28 mouse cellular contexts compared by ENCODE assay signal in genomic region chr8:80682594-80682993, GRCm38 (mm10). TPM values are rescaled to one million over a fixed set of nuclear protein-coding genes. Genes with fewer than 3 reads are reported as not detected.
A peak's percentile ranks its signal among the peaks of the same experiment; 100 is the strongest.
DNase-seq lines count a peak whose midpoint lies in the region; ATAC-seq and TF ChIP-seq lines count a peak whose summit lies in the region.
"Had no signal": no experiment of that assay in that cellular context is flagged by ENCODE, and none has a peak within 500 bp of the region (broad histone marks: within the 10 kb centered on the region; RNA-seq: fewer than 3 reads in every experiment).

No protein-coding gene starts in this region.

- no peaks in the 10 kb centered on the region for H3K79me2 ChIP-seq in heart, adult 2 months (replicated peaks; ENCODE audit: control insufficient read depth, insufficient read depth, low read length)

- peaks cover 19% of the 10 kb centered on the region for H3K4me1 ChIP-seq in liver, embryonic 11.5 days (replicated peaks; ENCODE audit: control insufficient read depth, insufficient read depth, low read length)
- peaks cover 13 to 28% of the 10 kb centered on the region in 2 experiments for H3K4me1 ChIP-seq in liver, embryonic 14.5 days (replicated peaks; ENCODE audit: control insufficient read depth in 2 of 2, insufficient read depth in 2 of 2, low read length in 1 of 2)
- no peaks in the 10 kb centered on the region for H3K4me1 ChIP-seq in cerebellum, adult 2 months (ENCODE audit: control insufficient read depth, insufficient read depth, low read length)
- H3K4me1 ChIP-seq in heart, adult 2 months (ENCODE audit: control insufficient read depth, insufficient read depth, low read length): no peaks in the 10 kb centered on the region
- H3K4me1 ChIP-seq: embryonic facial prominence, embryonic 12.5 days; forebrain, embryonic 12.5 days; hindbrain, embryonic 13.5 days had no signal

- no peaks in the 10 kb centered on the region for H3K27me3 ChIP-seq in liver, embryonic 11.5 days (replicated peaks; ENCODE audit: control insufficient read depth, insufficient read depth, low read length)
- H3K27me3 ChIP-seq in liver, embryonic 14.5 days (ENCODE audit: control insufficient read depth, insufficient read depth, low read length): no peaks in the 10 kb centered on the region
- H3K27me3 ChIP-seq in cerebellum, adult 2 months (ENCODE audit: control insufficient read depth, insufficient read depth, low read length): no peaks in the 10 kb centered on the region
- H3K27me3 ChIP-seq in heart, adult 2 months (ENCODE audit: control insufficient read depth, insufficient read depth, low read length): no peaks in the 10 kb centered on the region
- H3K27me3 ChIP-seq: embryonic facial prominence, embryonic 12.5 days; forebrain, embryonic 12.5 days; hindbrain, embryonic 13.5 days had no signal

- TF ChIP-seq CTCF in liver, embryonic 14.5 days (IDR thresholded peaks at IDR 0.05; ENCODE audit: low read depth): no peak; the same call in 1 of the 2 replicates
- TF ChIP-seq CTCF in cerebellum, adult 2 months (IDR thresholded peaks at IDR 0.05; ENCODE audit: borderline replicate concordance, insufficient read depth, low read depth, low read length): no peak
- no peak for TF ChIP-seq CTCF in heart, adult 2 months (IDR thresholded peaks at IDR 0.05)

- H3K36me3 ChIP-seq in liver, embryonic 11.5 days (ENCODE audit: control insufficient read depth, insufficient read depth, low read length): no peaks in the 10 kb centered on the region
- no peaks in the 10 kb centered on the region for H3K36me3 ChIP-seq in liver, embryonic 14.5 days (replicated peaks; ENCODE audit: control insufficient read depth, insufficient read depth, low read depth)
- no peaks in the 10 kb centered on the region for H3K36me3 ChIP-seq in heart, adult 2 months (ENCODE audit: control insufficient read depth, insufficient read depth, low read length)
- H3K36me3 ChIP-seq: embryonic facial prominence, embryonic 12.5 days; forebrain, embryonic 12.5 days; G1E; hindbrain, embryonic 13.5 days had no signal

- TF ChIP-seq EP300 in liver, embryonic 14.5 days (IDR thresholded peaks at IDR 0.05; ENCODE audit: low read depth): peak; percentile 33; the same call in 1 of the 2 replicates
- no peak for TF ChIP-seq EP300 in heart, adult 2 months (IDR thresholded peaks at IDR 0.05; ENCODE audit: insufficient read depth, low read depth, low read length)

- WGBS in liver, embryonic 11.5 days: 54% methylated on average over 5 of the region's 5 CpGs
- WGBS in liver, embryonic 14.5 days (ENCODE audit: insufficient replicate concordance): 41% methylated on average over 5 of the region's 5 CpGs
- WGBS in cerebellum, adult 2 months: 44% methylated on average over 5 of the region's 5 CpGs
- WGBS in heart, adult 2 months: 75% methylated on average over 5 of the region's 5 CpGs

- no peak overlapping the region for H3K4me3 ChIP-seq in liver, embryonic 11.5 days (ENCODE audit: low read depth, low read length)
- H3K4me3 ChIP-seq in liver, embryonic 14.5 days (ENCODE audit: insufficient read depth in 1 of 2, low read depth in 2 of 2, low read length in 2 of 2): no peak overlapping the region
- no peak overlapping the region for H3K4me3 ChIP-seq in cerebellum, adult 2 months (replicated peaks; ENCODE audit: insufficient read depth, low read depth, low read length)
- H3K4me3 ChIP-seq in heart, adult 2 months: no peak overlapping the region
- H3K4me3 ChIP-seq: embryonic facial prominence, embryonic 12.5 days; forebrain, embryonic 12.5 days; hindbrain, embryonic 13.5 days; megakaryocyte, embryonic 14.5 days had no signal

- DNase-seq in liver, embryonic 11.5 days (ENCODE audit: low spot score): no peak
- DNase-seq in liver: no peak
- peak; percentile 26 to 41 (median 33) for DNase-seq in liver, embryonic 14.5 days (ENCODE audit: low read depth in 3 of 3, low spot score in 3 of 3)
- no peak for DNase-seq in kidney, adult 8-10 months
- DNase-seq in cerebellum, adult 2 months: no peak
- DNase-seq in heart, adult 2 months: no peak
- DNase-seq: adrenal gland, postnatal 10 days; cerebellum, adult 9-10 months; cerebellum, postnatal 36 days; embryo, embryonic 11 days; forebrain, postnatal 0 days; heart, postnatal 4 days; kidney, adult 9 months; kidney, postnatal 10 days; layer of hippocampus, adult 9-11 months; lung, postnatal 36 days; midbrain, embryonic 14.5 days; right cerebral cortex, adult 18-20 months had no signal

- H3K27ac ChIP-seq in liver, embryonic 11.5 days (ENCODE audit: low read depth, low read length): no peak overlapping the region
- no peak overlapping the region; the same call in 1 of the 2 replicates for H3K27ac ChIP-seq in liver, embryonic 14.5 days
- H3K27ac ChIP-seq in cerebellum, adult 2 months (ENCODE audit: insufficient read depth, low read length): no peak overlapping the region
- H3K27ac ChIP-seq in heart, adult 2 months: no peak overlapping the region
- H3K27ac ChIP-seq: embryonic facial prominence, embryonic 12.5 days; forebrain, embryonic 12.5 days; hindbrain, embryonic 13.5 days had no signal

- intact Hi-C loops in heart, adult 2 months (cut with DNase I): no loop called here

- H3K9me3 ChIP-seq in liver, embryonic 11.5 days (ENCODE audit: control insufficient read depth, low read length): no peaks in the 10 kb centered on the region
- no peaks in the 10 kb centered on the region for H3K9me3 ChIP-seq in liver, embryonic 14.5 days (ENCODE audit: control insufficient read depth, low read length)
- H3K9me3 ChIP-seq: embryonic facial prominence, embryonic 12.5 days; forebrain, embryonic 12.5 days; G1E; hindbrain, embryonic 13.5 days; megakaryocyte, embryonic 14.5 days had no signal

- peak; percentile 46; the same call in 1 of the 2 replicates for ATAC-seq in liver, embryonic 11.5 days (replicated peaks; ENCODE audit: low FRiP score)
- ATAC-seq in erythroblast, adult 5-6 weeks (replicated peaks; ENCODE audit: low FRiP score, poor library complexity, severe bottlenecking): peak; percentile 65
- ATAC-seq in liver, embryonic 14.5 days (ENCODE audit: insufficient read depth): peak; percentile 33; the same call in 1 of the 2 replicates
- ATAC-seq in megakaryocyte-erythroid progenitor cell, adult 5-6 weeks (replicated peaks; ENCODE audit: low FRiP score, low TSS enrichment, poor library complexity, severe bottlenecking): peak; percentile 80
- ATAC-seq: forebrain, postnatal 0 days; intestine, embryonic 16.5 days; Patski had no signal

- no peak overlapping the region for H3K4me2 ChIP-seq in liver, embryonic 11.5 days
- H3K4me2 ChIP-seq in liver, embryonic 14.5 days (ENCODE audit: low read depth): no peak overlapping the region; the same call in 1 of the 2 replicates
- H3K4me2 ChIP-seq: embryonic facial prominence, embryonic 12.5 days; forebrain, embryonic 12.5 days; heart, embryonic 11.5 days; hindbrain, embryonic 13.5 days had no signal

- H3K9ac ChIP-seq in liver, embryonic 11.5 days (ENCODE audit: low read depth, low read length): no peak overlapping the region
- H3K9ac ChIP-seq in liver, embryonic 14.5 days (replicated peaks): no peak overlapping the region
- no peak overlapping the region for H3K9ac ChIP-seq in heart, adult 2 months (ENCODE audit: low read depth, low read length)
- H3K9ac ChIP-seq: embryonic facial prominence, embryonic 12.5 days; forebrain, embryonic 12.5 days; forebrain, postnatal 0 days; hindbrain, embryonic 13.5 days had no signal

- no peak for TF ChIP-seq POLR2A in cerebellum, adult 2 months (IDR thresholded peaks at IDR 0.05; ENCODE audit: borderline replicate concordance, insufficient read depth, low read length)
- no peak for TF ChIP-seq POLR2A in heart, adult 2 months (IDR thresholded peaks at IDR 0.05; ENCODE audit: insufficient read depth, low read depth, low read length)

RNA-seq across cellular contexts. Expression of gene Smarca5, which starts 56.7 kb away (rescaled TPM):
- 92.7 and 108 TPM in 2 replicates for polyA plus RNA-seq in liver, embryonic 11.5 days (2014; fragmentation: Nextera tagmentation; extraction: Ambion mirVana)
- total RNA-seq in erythroblast, adult 5-6 weeks (2015; ENCODE audit: low replicate concordance): 49.4 and 67.3 TPM in 2 replicates
- 59.6 and 168 TPM in 2 replicates for total RNA-seq in erythroblast, adult 5-6 weeks (2017; ENCODE audit: low replicate concordance)
- polyA plus RNA-seq in liver, embryonic 14.5 days (2012; rRNA removed): 6.9 and 15.2 TPM in 2 replicates
- 47.5 and 55.9 TPM in 2 replicates for polyA plus RNA-seq in liver, embryonic 14.5 days (2014; fragmentation: Nextera tagmentation; extraction: Ambion mirVana)
- total RNA-seq in megakaryocyte-erythroid progenitor cell, adult 5-6 weeks (2014; fragmentation: Nextera tagmentation): 97.6 and 109 TPM in 2 replicates
- total RNA-seq in megakaryocyte-erythroid progenitor cell, adult 5-6 weeks (2017): 259 and 266 TPM in 2 replicates
- 18.9 and 20.7 TPM in 2 replicates for polyA plus RNA-seq in cerebellum, adult 2 months (2012; rRNA removed)
- 10 to 100 TPM; 37.9 to 43.5 TPM for total RNA-seq in heart, adult 2 months (2021)
- 3.5 and 7.8 TPM in 2 replicates for polyA plus RNA-seq in heart, adult 2 months (2012; rRNA removed)

Comparison
In these comparisons a context has a peak if more than half of its experiments do, and no peak if none do; other contexts are left out.
1. DNase-seq: peak in liver, embryonic 14.5 days (3 of 3); none in liver, embryonic 11.5 days (single experiment), liver (single experiment), kidney, adult 8-10 months (0 of 2), cerebellum, adult 2 months (0 of 2) and heart, adult 2 months (0 of 2).
2. Peak in every context shown above with its lines, with median percentiles within 50 percentile points of each other: ATAC-seq.